Mouse (Mus musculus) neural tube, embryonic 13.5 days (tissue): ENCODE measurements at regions not wholly inside any gene's neighbourhood (a gene's known extent, or its start where the extent isn't known, plus 50 kb on each side); places are given as distances from the start of the nearest gene placed in this dataset.

Experiments
- ATAC-seq: fragments of 200-750 bp; cut with Nextera tagmentation; 2 replicates; pipeline ENCODE4 v1.8.0; 2017; ENCODE audit warnings: low read depth, mild to moderate bottlenecking, moderate TSS enrichment, moderate library complexity
- H3K27ac ChIP-seq: fragments of 300-500 bp; sonication (generic); replicated peaks from 2 replicates; pipeline ENCODE4 v1.5.1; 2015; ENCODE audit warnings: moderate library complexity, mild to moderate bottlenecking, inconsistent platforms
- H3K27me3 ChIP-seq: fragments of 300-500 bp; sonication (generic); 2 replicates; pipeline ENCODE4 v1.6.1; 2015; ENCODE audit warnings: mild to moderate bottlenecking, inconsistent platforms
- H3K36me3 ChIP-seq: fragments of 300-500 bp; sonication (generic); 2 replicates; pipeline ENCODE4 v1.6.1; 2015; ENCODE audit warnings: mild to moderate bottlenecking, inconsistent platforms
- H3K4me1 ChIP-seq: fragments of 300-500 bp; sonication (generic); replicated peaks from 2 replicates; pipeline ENCODE4 v1.6.1; 2015; ENCODE audit warnings: inconsistent platforms
- H3K4me2 ChIP-seq: fragments of 300-500 bp; sonication (generic); 2 replicates; pipeline ENCODE4 v1.6.1; 2015; ENCODE audit warnings: inconsistent platforms, mild to moderate bottlenecking, moderate library complexity
- H3K4me3 ChIP-seq: fragments of 300-500 bp; sonication (generic); 2 replicates; pipeline ENCODE4 v1.5.1; 2015; ENCODE audit warnings: mild to moderate bottlenecking, inconsistent platforms
- H3K9ac ChIP-seq: fragments of 300-500 bp; sonication (generic); 2 replicates; pipeline ENCODE4 v1.6.1; 2015; ENCODE audit warnings: moderate library complexity, mild to moderate bottlenecking, inconsistent platforms
- H3K9me3 ChIP-seq: fragments of 300-500 bp; sonication (generic); 2 replicates; pipeline ENCODE4 v1.6.1; 2016; ENCODE audit warnings: inconsistent platforms
- WGBS: fragments of 180-500 bp; shearing (Covaris S2); methylation state at CpG from one replicate; pipeline ENCODE4 v1.1.7; 2015; 5-methylcytosine and 5-hydroxymethylcytosine counted together

DNA sequence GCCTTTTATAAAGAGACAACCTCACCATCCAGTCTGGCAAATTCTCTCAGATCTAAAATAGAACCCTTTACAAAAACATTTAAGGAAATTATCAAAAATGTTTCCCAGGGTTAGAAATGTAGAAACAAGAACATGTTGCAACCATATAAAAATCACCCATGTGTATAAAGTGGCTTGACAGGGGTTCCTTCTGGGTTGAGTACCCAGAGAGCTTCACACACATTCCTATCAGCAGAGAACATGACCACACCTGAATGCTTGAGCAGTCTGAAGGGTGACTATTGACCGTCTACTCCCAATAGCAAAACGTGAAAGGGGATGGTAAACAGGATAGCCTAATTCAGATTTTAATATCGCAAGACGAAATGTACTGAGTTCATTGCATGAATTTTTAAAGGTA is 57.8 kb upstream of the Zfand5 start:
- no peak overlapping the region for H3K4me3 ChIP-seq
- H3K4me2 ChIP-seq: no peak overlapping the region
- 97% methylated on average over 4 of the region's 4 CpGs for WGBS
- no peaks in the 10 kb centered on the region for H3K4me1 ChIP-seq
- no peak overlapping the region for H3K27ac ChIP-seq
- H3K36me3 ChIP-seq: no peaks in the 10 kb centered on the region
- no peaks in the 10 kb centered on the region for H3K27me3 ChIP-seq
- no peaks in the 10 kb centered on the region for H3K9me3 ChIP-seq
- ATAC-seq: no peak
- H3K9ac ChIP-seq: no peak overlapping the region

DNA sequence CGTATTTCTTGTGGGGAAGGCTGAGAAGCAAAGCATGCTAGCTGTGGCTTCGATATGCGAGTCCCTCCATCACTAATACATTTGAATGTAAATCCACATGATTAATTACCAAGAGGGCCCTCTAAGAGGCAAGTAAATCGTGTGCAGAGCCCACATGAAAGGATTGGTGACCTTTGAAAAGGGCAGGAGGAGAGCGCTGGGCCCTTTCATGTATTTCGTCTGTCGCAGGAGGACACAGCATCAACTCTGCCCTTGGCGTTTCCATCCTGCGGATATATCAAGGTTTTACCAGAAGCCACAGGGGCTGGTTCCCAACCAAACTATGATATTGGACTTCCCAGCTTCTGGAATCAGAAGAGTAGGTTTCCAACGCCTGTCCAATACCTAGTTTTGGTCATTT is 78.6 kb upstream of the Zfand5 start:
- no peak overlapping the region for H3K27ac ChIP-seq
- H3K9me3 ChIP-seq: no peaks in the 10 kb centered on the region
- no peaks in the 10 kb centered on the region for H3K27me3 ChIP-seq
- no peaks in the 10 kb centered on the region for H3K36me3 ChIP-seq
- no peak overlapping the region for H3K4me3 ChIP-seq
- H3K9ac ChIP-seq: no peak overlapping the region
- H3K4me1 ChIP-seq: no peaks in the 10 kb centered on the region
- ATAC-seq: no peak
- no peak overlapping the region for H3K4me2 ChIP-seq
- 56% methylated on average over 10 of the region's 10 CpGs for WGBS

DNA sequence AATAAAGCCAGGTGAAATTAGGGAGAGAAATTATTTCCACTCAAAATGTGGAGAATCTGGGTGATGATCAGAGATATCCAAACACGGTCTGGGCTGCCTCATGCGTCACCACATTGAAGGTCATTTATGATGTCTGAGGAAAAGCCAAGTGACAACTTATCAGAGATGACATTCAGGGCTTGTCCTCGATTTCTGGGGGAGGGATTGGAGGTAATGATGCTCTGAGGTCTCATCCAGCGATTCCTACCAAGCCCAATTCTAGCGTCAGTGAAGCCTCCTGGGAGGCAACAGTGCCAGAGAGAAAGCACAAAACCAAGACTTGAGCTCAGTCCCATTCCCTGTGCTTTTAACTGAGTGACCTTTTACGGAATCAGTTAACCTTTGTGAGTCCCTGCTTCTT is 79.5 kb upstream of the Zfand5 start:
- Histone ChIP-seq H3K4me1 (no peaks in the 10 kb centered on the region), H3K4me2 (no peak overlapping the region), H3K9me3 (no peaks in the 10 kb centered on the region), H3K36me3 (no peaks in the 10 kb centered on the region), H3K27ac (no peak overlapping the region), H3K4me3 (no peak overlapping the region), H3K9ac (no peak overlapping the region), H3K27me3 (no peaks in the 10 kb centered on the region)
- ATAC-seq: no peak
- 81% methylated on average over 6 of the region's 6 CpGs for WGBS

GRCm38 (mm10) chr19:21189216-21189615 is 82.9 kb upstream of the Zfand5 start:
- no peak for ATAC-seq
- Histone ChIP-seq H3K9me3 (no peaks in the 10 kb centered on the region), H3K36me3 (no peaks in the 10 kb centered on the region), H3K4me3 (no peak overlapping the region), H3K4me1 (no peaks in the 10 kb centered on the region), H3K27ac (no peak overlapping the region), H3K27me3 (no peaks in the 10 kb centered on the region), H3K9ac (no peak overlapping the region), H3K4me2 (no peak overlapping the region)
- WGBS: 78% methylated on average over 4 of the region's 4 CpGs

DNA sequence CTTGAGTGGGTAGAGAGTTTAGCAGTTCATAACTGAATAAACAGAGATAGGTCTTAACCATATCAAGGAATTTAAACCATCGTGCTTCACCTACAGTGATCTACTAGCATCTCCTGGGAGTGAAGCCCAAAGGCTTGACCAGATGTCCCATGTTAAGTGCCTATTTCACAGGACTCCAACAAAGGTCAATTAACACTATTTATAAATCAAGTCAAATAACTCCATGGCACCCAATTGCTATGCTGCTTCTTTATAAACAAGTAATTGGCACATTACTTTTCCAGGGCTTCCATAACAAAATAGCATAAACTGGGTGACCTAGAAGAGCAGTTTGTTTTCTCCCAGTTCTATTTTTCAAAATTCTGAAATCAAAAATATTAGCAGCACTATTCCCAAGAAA is 85.4 kb upstream of the Zfand5 start:
- ATAC-seq: no peak
- Histone ChIP-seq H3K4me3 (no peak overlapping the region), H3K36me3 (no peaks in the 10 kb centered on the region), H3K9me3 (no peaks in the 10 kb centered on the region), H3K9ac (no peak overlapping the region), H3K27ac (no peak overlapping the region), H3K4me2 (no peak overlapping the region), H3K27me3 (no peaks in the 10 kb centered on the region), H3K4me1 (no peaks in the 10 kb centered on the region)
- WGBS: 84% methylated on average over 1 of the region's 1 CpGs

DNA sequence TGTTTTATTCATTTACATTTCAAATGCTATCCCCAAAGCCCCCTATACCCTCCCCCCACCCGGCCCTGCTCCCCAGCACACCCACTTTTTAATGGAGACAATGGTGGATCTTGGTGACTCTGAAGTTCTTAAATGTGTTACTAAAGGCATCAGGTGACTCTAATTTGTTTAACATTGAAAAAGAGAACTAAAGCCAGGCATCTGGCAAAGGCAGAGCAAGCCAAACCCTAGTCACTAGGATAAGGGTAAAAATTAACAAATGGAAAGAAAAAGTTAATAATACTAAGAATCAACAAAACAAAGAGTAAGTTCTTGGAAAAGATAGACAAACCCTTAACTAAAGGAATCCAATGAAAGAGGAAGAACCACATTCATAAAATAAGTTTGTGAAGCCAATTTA is 86.1 kb upstream of the Zfand5 start:
- H3K27me3 ChIP-seq: no peaks in the 10 kb centered on the region
- no peak for ATAC-seq
- H3K9ac ChIP-seq: no peak overlapping the region
- H3K9me3 ChIP-seq: no peaks in the 10 kb centered on the region
- no peaks in the 10 kb centered on the region for H3K36me3 ChIP-seq
- 89% methylated on average over 1 of the region's 1 CpGs for WGBS
- H3K27ac ChIP-seq: no peak overlapping the region
- H3K4me2 ChIP-seq: no peak overlapping the region
- H3K4me3 ChIP-seq: no peak overlapping the region
- no peaks in the 10 kb centered on the region for H3K4me1 ChIP-seq

DNA sequence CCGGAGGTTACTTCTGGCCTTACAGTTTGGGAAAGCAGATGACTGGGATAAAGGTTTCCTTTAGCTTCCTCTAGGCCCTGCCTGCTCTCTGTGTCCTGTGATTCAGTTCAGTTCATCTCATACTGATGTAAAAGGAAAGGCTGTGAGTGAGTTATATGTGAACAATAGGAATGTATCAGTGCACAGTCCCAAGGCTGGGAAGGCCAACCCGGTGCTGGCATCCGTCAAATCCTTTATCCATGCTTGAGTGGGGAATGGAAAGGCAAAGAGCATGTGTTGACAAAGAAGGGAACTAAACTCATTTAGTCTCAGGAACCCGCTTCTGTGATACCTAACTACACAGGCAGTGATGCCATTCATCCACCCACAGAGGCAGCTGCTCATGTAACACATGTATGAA is 89.0 kb upstream of the Zfand5 start:
- no peak for ATAC-seq
- WGBS: 68% methylated on average over 4 of the region's 4 CpGs
- no peaks in the 10 kb centered on the region for H3K9me3 ChIP-seq
- H3K4me2 ChIP-seq: no peak overlapping the region
- no peak overlapping the region for H3K9ac ChIP-seq
- H3K4me3 ChIP-seq: no peak overlapping the region
- no peaks in the 10 kb centered on the region for H3K27me3 ChIP-seq
- no peaks in the 10 kb centered on the region for H3K4me1 ChIP-seq
- H3K27ac ChIP-seq: no peak overlapping the region
- H3K36me3 ChIP-seq: no peaks in the 10 kb centered on the region

DNA sequence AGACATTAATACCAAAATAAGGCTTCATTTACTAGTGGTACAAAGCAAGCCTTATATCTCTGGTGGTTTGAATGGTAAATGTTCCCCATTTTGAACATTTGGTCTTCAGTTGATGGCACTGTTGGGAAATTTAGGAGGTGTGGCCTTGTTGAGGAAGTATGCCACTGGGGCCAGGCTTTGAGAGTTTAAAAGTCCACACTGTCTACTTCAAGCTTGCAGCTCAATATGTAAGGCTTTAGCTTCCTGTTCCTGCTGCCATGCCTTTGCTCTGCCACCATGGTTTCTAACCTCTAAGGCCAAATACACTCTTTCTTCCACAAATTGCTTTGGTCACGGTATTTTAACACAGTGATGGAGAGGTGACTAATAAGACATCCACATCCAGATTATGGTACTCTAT is 92.2 kb upstream of the Zfand5 start:
- 74% methylated on average over 1 of the region's 1 CpGs for WGBS
- H3K36me3 ChIP-seq: no peaks in the 10 kb centered on the region
- H3K9ac ChIP-seq: no peak overlapping the region
- H3K4me1 ChIP-seq: peaks cover 6% of the 10 kb centered on the region
- H3K9me3 ChIP-seq: no peaks in the 10 kb centered on the region
- no peak overlapping the region for H3K4me3 ChIP-seq
- H3K27ac ChIP-seq: no peak overlapping the region
- no peak for ATAC-seq
- no peak overlapping the region for H3K4me2 ChIP-seq
- no peaks in the 10 kb centered on the region for H3K27me3 ChIP-seq

DNA sequence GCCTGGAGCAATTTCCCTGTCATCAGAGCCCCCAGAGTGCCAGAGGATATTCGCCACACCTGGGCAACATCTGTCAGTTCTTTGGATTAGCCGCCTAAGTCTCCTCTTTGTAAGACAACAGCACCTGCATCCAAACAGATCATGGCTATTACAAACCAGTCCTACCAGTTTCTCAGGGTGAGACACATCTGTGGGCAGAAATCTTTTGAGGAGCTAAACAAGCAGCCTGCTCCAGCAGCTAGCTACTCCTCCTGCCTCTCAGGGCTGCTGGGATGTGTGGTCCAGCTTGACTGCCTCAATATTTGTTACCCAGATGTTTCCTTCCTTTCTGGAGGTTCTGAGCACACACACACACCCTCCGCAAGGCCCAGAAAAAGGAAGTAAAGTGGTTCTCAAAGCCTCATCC is 96.6 kb upstream of the Zfand5 start:
- no peaks in the 10 kb centered on the region for H3K27me3 ChIP-seq
- H3K36me3 ChIP-seq: no peaks in the 10 kb centered on the region
- H3K4me2 ChIP-seq: no peak overlapping the region
- H3K9ac ChIP-seq: no peak overlapping the region
- no peak for ATAC-seq
- no peak overlapping the region for H3K4me3 ChIP-seq
- no peak overlapping the region for H3K27ac ChIP-seq
- H3K9me3 ChIP-seq: no peaks in the 10 kb centered on the region
- WGBS: 76% methylated on average over 3 of the region's 3 CpGs
- H3K4me1 ChIP-seq: peaks cover 12% of the 10 kb centered on the region

DNA sequence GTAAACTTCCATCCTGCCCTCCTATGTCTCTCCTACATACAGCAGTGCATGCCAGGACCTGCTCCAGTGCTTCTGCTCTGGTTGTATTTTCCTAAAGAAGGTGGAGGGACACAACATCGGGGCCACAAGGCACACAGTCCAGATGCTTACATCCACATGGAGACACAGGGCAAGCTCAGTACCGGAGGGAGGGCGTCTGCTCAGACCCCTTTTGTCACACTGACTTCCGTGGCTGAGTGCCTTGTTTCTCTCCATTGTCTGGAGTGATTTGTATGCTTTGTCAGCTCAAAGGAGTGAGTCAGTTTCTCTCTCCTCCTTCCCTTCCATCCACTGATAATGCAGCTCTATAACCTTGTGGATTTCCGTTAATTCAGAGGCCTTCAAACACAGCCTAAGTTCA is 97.4 kb upstream of the Zfand5 start:
- WGBS: 14% methylated on average over 5 of the region's 5 CpGs

GRCm38 (mm10) chr19:21173896-21174483 is 98.1 kb upstream of the Zfand5 start:
- Histone ChIP-seq H3K4me3 (no peak overlapping the region), H3K27me3 (no peaks in the 10 kb centered on the region), H3K27ac (no peak overlapping the region), H3K4me2 (no peak overlapping the region), H3K9ac (no peak overlapping the region), H3K4me1 (peaks cover 12% of the 10 kb centered on the region), H3K9me3 (no peaks in the 10 kb centered on the region), H3K36me3 (no peaks in the 10 kb centered on the region)
- no peak for ATAC-seq
- 59% methylated on average over 5 of the region's 5 CpGs for WGBS

More for the DNA sequence above, 97.4 kb upstream of the Zfand5 start:
- no peaks in the 10 kb centered on the region for H3K9me3 ChIP-seq
- no peaks in the 10 kb centered on the region for H3K27me3 ChIP-seq
- H3K4me1 ChIP-seq: peaks cover 12% of the 10 kb centered on the region
- H3K27ac ChIP-seq: no peak overlapping the region
- no peak overlapping the region for H3K9ac ChIP-seq
- H3K4me3 ChIP-seq: no peak overlapping the region
- no peaks in the 10 kb centered on the region for H3K36me3 ChIP-seq
- no peak overlapping the region for H3K4me2 ChIP-seq
- no peak for ATAC-seq

DNA sequence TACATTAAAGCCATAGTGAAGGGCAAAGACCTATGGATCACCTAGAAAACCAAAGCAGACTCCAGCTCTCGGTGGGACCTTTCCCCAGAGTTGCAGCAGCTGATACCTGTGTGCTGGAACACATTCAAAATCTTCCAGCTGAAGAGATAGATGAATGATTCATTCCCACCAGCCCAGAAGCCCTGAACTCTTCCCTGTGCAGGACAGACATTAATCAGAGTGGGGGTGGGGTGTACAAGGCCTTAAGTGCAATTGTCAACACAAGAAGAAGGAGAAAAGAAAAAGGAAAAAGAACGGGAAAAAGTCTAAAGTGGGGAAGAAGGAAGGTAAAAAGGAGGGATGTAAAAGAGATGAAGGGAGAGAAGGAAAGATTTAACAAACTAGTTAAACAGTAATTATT is 100.9 kb upstream of the Zfand5 start:
- H3K27ac ChIP-seq: no peak overlapping the region
- no peaks in the 10 kb centered on the region for H3K36me3 ChIP-seq
- no peak for ATAC-seq
- WGBS: 25% methylated on average over 2 of the region's 2 CpGs
- H3K27me3 ChIP-seq: no peaks in the 10 kb centered on the region
- no peak overlapping the region for H3K9ac ChIP-seq
- peaks cover 30% of the 10 kb centered on the region for H3K4me1 ChIP-seq
- H3K9me3 ChIP-seq: no peaks in the 10 kb centered on the region
- no peak overlapping the region for H3K4me3 ChIP-seq
- H3K4me2 ChIP-seq: no peak overlapping the region

DNA sequence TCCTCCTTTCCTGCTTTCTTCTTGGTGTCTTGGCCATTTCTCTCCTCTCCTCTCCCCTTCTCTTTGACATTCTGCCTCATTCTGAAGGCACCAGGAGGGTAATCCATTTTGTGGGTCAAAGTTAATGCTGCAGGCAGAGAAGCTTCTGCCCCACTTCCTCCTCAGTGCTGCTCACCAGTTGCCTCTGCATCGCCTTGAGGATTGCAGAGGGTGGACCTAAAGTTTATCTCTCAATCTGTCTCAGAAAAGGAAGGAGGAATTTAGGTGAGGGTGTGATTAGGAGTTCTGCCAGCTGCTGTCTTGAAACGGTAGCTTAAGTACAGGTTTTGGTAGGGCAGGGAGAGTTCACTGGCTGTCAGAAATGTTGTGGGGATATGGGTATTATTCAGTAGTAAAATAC is 101.3 kb upstream of the Zfand5 start:
- Histone ChIP-seq H3K4me3 (no peak overlapping the region), H3K27me3 (no peaks in the 10 kb centered on the region), H3K9ac (no peak overlapping the region), H3K27ac (no peak overlapping the region), H3K9me3 (no peaks in the 10 kb centered on the region), H3K4me1 (peaks cover 34% of the 10 kb centered on the region), H3K4me2 (no peak overlapping the region), H3K36me3 (no peaks in the 10 kb centered on the region)
- no peak for ATAC-seq
- WGBS: 57% methylated on average over 2 of the region's 2 CpGs
